Mouse (Mus musculus) megakaryocyte, embryonic 14.5 days (primary cell): ENCODE data around the gene Txnrd2.

ENCODE experiments used
- FLI1 ChIP-seq: IDR thresholded peaks from 2 replicates; pipeline ENCODE4 v1.6.1; 2012; ENCODE audit warnings: low read length, inconsistent platforms, mixed read lengths
- GATA1 ChIP-seq: IDR thresholded peaks from 3 replicates; pipeline ENCODE4 v1.6.1; 2012; ENCODE audit warnings: mixed read lengths, low read length, inconsistent platforms, borderline replicate concordance

- no peak for TF ChIP-seq GATA1
- no peak for TF ChIP-seq FLI1
Observed at GRCm38 (mm10) chr16:18480933-18481485, 54.8 kb downstream of the Txnrd2 start.
